Mouse (Mus musculus) 416B (cell line): ENCODE measurements at regions not wholly inside any gene's neighbourhood (a gene's known extent, or its start where the extent isn't known, plus 50 kb on each side); places are given as distances from the start of the nearest gene placed in this dataset.

ENCODE experiments used
- DNase-seq: peaks from one replicate; pipeline ENCODE4 v3.0.0; 2011; ENCODE audit warnings: low read depth

DNA sequence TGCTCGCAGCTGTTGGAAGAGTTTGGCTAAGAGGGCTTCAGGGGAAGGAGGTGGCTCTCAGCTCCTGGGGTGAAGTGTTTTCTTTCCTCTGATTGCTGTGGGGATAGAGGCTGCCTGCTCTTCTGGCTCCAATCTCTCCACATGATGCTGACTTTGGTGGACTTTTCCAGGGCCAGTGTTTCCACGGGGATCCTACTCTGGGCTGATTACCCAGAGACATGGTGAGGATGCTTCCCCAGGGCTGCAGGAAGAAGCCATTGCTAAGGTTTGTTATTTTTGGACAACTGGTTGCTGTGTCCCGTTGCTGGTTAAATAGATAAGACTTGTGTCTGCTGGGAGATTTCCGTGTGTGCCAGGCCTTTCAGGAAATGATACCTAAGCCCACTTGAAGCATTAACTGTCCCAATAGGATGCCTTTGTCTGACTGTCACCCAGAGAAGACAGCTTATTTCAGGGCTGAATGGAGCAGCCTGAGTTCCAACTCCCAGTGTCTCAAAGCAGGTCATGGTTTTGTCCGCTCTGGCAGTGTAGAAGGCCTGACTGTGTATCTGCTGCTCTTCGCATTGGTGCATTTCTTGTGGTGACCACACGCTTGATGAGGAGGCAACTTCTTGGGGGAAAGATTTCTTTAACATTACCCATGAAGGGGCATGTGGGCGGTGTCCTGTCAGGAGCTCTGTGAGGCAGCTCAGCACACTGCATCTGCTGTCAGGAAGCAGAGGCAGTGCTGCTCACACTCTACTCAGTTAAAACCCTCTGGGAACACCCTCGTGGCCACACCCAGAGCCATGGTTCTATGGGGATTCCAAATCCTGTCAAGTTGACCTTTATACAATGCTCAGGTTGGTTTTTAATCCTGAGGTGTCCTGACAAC is 228.3 kb upstream of the Gadl1 start:
- DNase-seq = peak; percentile 36

DNA sequence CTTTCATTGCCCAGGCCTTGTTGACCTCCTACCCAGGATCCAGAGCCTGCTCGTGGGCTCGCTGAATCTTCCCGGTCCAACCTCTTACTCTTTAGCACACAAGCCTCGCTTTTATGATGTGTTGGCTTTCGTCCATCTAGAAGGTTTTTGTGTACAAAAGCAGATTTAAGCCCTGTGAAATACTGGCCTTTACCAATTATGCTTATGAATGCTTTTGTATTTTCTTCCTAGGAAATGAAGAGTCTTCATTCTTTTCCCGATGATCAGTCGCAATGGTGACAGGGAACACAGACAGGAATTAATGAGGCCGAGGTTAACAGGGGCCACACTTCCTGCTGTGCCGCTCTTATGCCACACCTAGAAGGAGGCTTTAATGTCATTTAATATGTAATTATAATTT is 227.4 kb upstream of the Gadl1 start:
- DNase-seq = no peak

DNA sequence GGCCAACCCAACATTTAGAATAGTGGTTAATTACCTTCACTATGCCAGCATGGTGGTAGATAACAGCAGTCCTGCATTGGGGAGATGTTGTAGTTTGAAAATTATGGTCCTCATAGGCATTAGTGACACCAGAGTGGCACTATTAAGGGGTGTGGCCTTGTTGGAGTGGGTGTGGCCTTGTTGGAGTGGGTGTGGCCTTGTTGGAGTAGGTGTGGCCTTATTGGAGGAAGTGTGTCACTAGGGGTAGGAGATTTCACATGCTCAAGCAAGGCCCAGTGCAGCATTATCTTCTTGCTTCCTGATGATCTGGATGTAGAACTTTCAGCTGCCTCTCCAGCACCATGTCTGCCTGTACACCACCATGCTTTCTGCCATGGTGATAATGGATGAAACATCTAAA is 225.3 kb upstream of the Gadl1 start:
- no peak for DNase-seq

DNA sequence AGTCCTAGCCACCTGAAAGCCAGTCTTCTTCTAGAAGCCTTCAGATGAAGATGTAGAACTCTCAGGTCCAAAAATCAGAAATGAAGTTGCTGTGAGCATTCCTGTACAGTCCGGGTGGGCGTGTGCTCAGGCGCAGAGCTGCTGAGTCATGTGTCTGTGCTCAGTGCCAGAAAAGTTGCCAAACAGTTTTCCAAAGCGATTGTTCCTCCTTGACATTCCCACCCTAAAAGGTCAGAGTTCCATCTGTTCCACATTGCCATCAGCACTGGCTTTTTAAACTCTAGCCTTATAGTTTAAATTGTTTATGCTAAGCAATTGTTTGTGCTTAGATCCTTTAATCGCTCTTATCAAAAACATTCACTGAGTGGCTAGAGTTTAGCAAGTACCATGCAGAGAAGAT is 222.7 kb upstream of the Gadl1 start:
- no peak for DNase-seq

DNA sequence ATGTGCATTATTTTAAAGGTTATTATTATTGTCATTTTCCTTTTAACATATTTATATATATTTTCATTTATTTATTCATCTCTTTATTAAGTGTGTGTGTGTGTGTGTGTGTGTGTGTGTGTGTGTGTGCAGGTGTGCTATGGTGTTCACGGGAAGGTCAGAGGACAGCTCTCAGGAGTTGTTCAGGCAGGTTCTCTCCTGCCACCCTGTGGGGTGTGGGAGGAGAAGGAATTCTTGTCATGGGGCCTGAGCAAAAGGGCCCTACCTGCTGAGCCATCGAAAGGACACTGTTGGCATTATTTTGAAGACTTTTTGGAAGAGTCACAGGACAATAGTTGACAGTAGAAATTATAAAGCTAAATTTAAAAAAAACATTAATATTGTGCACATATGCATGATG is 216.4 kb upstream of the Gadl1 start:
- DNase-seq = no peak

DNA sequence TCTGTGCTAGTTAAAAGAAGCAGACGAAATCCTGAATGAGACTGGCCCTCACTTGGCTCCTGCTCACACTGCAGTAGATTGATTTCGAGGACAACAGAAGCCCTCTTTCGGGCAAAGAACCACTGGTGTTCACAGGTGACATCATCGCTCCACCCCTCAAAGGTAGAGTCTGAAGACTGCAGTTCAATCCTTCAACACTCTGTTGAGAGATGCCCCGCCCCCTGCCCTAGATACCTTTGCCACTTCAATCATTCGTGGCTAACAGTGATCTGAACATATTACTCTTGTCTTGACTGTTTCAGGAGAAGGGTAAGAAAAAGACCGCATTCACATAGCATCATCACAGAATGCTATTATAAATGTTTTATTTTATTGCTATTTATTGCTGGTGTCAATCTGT is 205.5 kb upstream of the Gadl1 start:
- no peak for DNase-seq

DNA sequence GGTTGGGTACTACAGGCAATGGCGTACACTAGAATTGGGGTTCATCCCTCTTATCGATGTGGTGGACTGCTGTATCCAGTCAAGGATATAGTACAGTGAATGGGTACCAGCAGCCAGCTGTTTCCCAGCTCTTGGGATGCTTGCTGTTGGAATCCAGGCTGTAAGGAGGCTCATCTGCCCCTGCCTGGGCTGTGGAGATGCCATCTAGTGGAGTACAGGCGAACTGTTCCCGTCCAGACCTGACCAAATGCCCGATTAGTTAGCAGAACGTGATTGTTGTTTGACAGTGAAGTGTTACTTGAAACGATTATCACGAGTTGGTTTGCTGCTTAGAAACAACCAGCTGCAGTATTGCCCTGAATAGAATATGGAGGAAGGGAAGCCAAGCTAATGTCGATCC is 205.0 kb upstream of the Gadl1 start:
- peak; percentile 60 for DNase-seq

DNA sequence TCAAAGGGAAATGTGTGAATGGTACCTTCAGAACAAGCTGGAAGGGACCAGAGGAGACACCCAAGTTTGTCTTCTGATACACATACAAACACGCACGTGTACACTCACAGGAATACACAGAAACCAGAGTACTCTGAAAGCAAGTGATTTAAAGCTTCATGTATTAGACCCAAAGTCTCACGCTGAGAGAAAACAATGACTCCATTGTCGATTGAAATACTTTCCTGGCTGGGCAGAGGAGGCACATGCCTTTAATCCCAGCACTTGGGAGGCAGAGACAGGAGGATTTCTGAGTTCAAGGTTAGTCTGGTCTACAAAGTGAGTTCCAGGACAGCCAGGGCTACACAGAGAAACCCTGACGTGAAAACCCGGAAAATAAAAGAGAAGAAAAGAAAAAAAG is 203.5 kb upstream of the Gadl1 start:
- DNase-seq = no peak

DNA sequence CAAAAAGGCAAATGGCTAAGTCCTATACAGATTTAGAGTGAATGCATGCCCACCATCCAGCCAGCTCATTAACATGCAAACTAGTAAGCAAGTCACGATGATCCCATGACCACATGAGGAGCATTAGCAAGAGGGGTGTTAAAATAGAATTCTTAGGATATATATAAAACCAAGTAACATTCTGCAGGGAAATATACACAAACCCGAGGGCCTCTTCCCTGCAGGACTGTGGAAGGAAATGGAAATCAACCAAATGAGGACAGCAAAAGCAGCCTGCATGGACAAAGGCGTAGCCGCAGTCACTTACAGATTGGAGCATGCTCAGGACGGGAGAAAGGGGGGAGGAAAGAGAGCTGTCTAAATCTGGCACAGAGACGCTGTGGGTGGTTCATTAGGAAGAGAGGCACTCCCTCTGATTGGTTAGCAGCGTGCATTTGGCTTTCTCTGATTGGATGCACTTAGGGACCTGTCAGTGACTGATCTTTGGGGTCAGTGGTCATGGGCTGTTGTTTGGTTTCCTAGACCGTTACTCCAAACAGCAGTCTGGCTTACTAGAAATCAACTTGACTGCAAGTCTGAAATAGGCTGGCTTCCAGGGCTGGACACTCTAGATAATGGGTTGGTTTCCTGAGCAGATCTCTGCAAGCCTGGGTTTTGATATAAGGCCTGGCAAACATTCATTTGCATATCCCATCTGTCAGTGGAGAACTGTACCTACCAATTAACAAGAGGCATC is 200.9 kb upstream of the Gadl1 start:
- DNase-seq = peak; percentile 98

DNA sequence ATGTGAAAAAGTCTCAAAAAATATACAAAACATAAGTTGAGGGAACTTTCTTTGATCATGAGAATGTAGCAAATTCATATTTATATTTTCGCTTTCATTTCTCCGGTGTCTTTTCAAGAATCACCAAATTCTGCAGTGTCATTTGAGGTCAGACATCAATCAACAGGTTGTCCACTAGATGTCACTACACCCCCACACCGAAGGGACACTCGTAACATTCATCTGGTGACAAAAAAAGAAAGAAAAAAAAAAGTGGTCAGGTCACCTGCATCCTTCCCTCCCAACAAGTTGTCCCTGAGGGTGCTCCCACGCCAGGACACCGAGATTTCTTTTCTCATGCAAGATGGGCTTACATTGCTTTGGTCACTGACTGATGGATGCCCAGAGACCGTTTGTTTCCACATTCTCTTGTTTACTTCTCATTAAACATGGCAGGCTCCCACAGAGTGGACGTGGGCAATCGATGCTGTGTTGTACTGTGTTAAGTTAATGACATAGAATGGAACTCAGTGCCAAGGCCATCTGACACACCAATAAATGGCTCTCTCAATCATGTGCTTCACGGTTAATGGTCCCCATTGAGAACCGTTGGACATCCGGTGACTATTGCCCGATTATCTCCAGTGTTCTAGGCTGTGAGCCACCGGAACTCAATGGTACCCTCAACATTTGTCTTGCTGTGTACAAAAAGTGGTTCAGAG is 199.1 kb upstream of the Gadl1 start:
- peak; percentile 80 for DNase-seq

DNA sequence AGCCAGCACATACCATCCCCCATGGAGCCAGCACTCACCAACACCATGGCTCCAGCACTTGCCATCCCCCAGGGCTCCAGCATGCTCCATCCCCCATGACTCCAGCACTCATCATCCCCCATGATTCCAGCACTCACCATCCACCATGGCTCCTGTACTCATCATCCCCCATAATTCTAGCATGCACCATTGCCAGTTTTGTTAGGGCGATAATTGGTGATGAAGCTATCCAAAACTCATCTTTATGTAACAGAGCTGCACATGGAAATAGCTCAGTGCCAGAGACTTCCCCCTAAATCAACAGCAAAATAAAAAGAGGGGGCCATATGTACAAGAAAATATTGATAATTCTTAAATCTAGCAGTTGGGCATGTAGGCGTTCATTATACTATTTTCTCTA is 188.9 kb upstream of the Gadl1 start:
- no peak for DNase-seq

DNA sequence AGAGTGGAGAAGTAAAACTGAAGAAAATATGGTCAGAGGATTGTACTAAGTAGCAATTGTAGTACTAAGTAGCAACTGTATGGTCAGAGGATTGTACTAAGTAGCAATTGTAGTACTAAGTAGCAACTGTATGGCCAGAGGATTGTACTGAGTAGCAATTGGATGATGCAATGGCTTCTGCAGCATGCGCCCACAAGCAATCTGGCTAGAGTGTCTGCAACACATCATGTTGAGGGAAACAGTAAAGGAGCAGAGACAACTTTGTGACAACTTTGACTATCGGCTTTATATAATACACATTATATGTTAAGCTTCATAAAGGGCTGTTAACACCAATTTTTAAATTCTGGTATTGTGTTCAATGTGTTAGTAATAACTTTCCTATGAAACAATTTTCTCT is 188.4 kb upstream of the Gadl1 start:
- no peak for DNase-seq

DNA sequence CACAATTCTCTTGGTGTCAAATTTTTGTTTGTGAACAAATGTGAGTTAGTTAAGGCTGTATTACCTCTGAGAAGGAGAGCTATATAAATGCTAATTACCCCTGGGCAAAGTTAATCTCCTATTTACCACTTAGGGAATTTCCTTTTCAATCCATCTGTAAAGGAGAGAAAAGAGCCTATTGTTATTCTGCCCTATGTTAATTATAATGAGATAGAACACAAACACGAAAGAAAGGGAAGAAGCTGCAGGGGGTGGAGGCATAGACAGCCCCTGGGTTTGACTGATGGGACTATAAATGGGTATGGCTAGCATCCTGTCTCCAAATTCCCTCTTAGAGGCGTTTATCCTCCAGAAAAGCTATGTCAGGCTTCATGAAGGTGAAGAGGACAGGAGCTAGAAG is 185.2 kb upstream of the Gadl1 start:
- DNase-seq = no peak

DNA sequence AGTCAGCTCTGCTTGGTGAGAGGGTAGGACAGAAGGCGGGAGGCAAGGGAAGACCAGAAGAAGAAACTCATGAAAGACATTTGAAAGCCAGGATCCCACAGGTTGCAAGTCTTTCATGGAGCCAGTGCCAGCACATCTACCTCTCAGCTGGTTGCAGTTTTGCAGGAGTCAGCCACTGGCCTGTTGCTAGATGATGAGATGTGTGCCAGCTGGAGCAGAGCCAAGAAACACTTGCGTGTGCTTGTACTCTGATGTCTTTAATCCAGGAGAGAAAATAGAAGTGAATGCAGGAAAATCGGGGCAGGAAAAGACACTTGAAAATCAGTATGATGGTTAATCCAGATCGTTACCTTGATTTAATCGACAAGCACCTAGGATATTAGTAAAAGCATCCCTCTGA is 181.9 kb upstream of the Gadl1 start:
- no peak for DNase-seq

DNA sequence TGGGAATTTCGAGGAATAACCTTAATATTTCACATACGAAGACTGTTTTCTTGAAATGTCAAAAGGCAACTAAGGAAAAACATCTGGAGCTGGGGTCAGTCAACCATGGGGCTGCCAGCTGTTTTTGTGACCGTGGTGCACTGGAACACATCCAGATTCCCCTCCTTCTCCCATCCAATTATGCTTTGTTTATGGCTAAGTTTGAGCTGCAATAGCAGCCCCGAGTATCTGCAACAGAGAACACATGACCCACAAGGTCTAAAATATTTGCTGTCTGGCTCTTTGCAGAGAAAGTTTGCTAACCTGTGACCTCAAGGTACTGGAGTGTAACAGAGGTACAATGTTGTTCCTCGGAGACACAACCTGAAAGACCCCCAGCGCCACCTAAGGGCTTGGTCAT is 177.7 kb upstream of the Gadl1 start:
- no peak for DNase-seq

DNA sequence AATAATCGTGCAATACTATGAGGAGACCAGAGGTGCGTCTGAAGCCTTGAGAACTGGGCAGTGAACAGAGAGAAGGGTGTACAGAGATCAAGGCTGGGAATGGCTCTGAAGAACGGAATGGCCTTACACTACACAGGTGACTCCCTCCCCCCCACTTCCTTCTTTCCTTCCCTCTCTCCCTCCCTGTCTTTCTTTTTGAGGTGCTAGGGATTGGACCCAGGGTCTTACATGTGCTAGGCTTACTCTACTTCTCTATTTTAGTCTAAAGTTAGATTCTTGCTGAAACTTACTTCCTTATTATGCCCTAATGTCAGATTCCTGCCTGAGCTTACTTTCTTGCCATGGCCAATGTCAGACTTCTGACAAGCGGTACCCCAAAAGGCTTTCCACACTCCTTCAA is 176.2 kb upstream of the Gadl1 start:
- no peak for DNase-seq

DNA sequence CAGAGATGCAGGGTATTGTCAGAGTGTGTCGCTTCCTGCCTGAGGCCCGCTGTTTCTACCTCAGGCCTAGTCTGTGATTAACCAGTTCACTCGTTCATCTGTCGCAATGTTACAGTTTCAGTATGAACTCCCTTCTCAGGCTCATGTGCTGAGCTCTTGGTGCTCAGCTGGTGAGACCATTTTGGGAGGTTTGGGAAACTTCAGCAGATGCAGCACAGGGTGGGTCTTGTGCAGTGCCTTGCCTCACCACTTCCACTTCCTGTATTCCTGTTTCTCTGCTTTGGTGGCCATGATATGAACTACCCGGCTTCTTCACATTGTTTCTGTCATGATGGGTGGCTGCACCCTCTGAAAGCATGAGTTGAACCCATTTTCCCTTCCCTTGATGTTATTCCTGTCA is 169.3 kb upstream of the Gadl1 start:
- DNase-seq = no peak

DNA sequence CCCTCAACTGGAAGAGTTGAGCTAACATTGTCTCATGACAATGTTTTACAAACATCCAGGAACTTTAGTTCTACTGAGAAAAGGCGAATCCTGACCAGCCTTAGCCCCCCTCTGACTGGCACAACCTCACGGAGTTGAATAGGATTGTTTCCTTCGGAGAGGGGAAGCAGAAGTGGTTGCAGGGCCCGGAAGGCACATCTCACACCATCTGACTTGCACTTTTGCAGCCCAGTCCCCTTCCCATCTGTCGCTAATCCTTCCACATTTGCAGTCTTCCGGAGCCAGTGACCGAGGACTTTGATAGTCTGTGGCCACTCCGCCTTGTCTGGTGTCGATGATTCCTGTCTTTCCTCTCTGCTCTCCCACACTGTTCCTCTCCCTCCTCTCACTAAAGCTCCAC is 162.8 kb upstream of the Gadl1 start:
- DNase-seq = no peak

DNA sequence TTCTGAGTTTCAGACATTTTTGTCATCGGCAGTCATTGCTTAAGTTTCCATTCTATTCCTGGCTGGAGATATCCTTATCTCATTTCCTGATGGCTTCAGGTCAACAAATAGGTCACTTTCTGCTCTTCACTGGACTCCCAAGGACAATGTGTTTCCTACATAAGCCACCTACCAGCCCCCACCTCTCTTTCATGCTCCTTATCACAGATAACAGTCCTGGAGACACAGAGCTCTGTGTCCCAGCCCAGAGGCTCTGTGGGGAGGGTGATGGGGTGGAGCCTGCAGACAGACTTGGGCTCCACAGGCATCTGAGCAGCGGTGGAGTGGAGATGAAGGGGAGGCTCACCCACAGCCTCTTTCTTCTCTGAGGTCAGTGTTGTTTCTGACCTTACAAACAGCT is 148.8 kb upstream of the Gadl1 start:
- peak; percentile 4 for DNase-seq

DNA sequence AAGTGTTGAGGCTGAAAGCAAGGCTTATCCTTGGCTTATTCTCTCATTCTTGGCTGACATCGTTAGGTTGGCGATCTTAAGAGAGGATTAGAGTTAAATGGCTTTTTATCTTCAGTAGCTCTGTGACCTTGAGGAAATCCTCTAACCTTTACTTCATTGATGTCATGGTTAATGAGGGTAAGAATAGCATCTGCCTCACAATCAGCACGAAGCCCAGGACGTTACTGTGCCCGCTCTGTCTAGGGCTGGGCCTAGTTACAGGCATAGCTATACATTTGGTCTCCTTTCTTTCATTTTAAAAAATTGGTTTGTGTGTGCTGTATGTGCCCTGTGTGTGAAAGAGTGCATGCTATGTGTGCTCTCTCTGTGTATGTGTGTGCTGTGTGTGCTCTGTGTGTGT is 145.1 kb upstream of the Gadl1 start:
- no peak for DNase-seq

DNA sequence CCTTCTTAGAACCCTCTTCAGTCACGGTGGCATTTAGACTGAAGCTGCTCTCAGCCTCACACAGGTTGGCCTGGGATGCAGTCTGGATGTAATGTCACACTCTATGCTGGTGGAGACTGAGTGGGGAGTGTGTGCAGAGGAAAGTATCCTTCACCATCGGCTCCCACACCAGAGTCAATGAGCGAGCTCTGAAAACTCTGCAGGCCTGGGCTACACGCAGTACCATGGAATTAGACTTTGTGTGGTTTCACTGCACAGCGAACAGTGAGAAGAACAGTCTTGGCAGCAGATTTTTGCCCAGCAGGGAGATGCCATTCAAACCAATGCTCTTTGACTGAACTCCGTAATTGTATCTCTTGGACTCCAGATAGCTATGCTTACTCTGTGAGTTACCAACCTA is 142.8 kb upstream of the Gadl1 start:
- DNase-seq = no peak

DNA sequence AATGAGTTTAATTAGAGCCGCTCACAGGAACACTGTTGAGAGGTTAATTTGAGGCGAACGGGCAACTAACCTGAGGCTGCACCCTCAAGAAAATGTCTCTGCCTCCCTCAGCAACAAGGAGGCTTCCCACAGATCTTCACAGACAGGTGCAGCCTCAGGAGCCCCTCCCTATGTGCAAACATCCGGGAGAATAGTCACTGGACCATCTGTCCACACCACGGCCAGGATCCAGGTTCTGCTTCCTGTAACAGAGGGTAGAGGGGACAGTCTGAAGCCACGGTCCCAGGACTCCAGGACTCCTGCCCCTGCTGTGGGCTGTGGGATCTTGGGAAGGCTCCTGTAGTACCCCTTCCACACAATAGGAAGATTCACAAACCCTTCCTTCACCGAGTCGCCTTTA is 134.1 kb upstream of the Gadl1 start:
- DNase-seq = no peak

DNA sequence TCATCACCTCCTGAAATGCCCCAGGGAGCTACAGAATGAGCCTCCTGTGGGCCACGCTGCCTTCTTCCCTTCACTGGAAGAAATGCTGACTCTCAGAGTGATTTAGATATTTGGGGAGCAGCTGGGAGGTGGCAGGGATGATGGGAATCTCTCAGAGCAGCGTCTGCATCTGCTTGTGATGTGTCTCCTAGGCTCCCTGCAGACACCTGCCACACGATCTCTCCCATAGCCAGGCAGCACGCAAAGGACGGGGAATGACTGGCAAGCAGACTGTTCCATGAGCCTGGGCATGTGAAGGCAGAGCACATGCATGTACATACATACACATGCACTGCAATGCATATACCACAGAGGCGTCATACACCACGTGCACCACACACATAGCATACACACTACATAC is 133.4 kb upstream of the Gadl1 start:
- DNase-seq = no peak
